Mouse (Mus musculus) heart, postnatal 14 days (tissue): Measurements from ENCODE around the gene Tbx5. TPM values are rescaled to one million over a fixed set of nuclear protein-coding genes. Genes with fewer than 3 reads are reported as not detected.
"Not testable (repeated sequence)": the region's sequence is repeated elsewhere in the genome, so short reads cannot be mapped to it uniquely, and the experiment has no call there.

Experiments
- DNase-seq, 2 experiments: peaks; one replicate each; pipeline ENCODE4 v3.0.0; 2021 to 2022
- intact Hi-C: fragments of 180-260 bp; cut with DNase I; formaldehyde crosslinking; loops from one replicate; pipeline ENCODE4 v1.15.1; 2025
- total RNA-seq, 2 experiments: library from RNA; stranded (reverse); gene quantifications; 2 replicates each; pipeline ENCODE4 v1.2.3; 2021

Gene Tbx5
- total RNA-seq, 2 experiments from 2014 or later: 18.9 to 36.8 TPM

DNA sequence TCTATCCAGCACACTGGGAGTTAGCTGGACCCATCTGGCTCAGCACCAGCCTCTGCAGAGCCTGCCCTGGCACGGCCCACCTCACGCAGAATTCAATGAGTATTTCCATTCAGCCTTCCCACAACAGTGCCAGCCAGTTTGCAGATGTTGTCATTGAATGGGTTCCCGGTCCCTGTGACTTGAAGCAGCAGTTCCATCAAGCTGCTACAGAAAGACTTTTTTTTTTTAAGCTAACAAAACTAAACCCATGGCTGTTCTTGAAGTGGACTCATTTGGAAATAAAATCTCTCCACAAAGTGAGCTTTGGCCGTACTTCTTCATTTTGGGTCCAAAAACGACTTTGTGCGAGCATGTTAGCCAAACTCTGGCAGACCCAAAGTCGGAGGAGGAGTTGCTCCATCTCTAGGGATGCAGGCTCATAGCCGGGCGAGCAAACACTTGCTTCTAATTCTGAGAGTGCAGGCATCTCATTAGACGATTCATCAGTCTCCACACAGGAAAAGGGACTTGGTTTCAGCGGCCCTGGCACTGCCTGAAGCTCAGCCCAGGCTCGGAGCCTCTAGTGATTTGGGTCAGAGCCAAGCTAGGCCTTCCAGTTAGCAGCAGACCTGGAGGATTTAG, 84.2 kb downstream of the Tbx5 start:
- intact Hi-C loops: no loop called here
- DNase-seq: peak; percentile 28 to 52

DNA sequence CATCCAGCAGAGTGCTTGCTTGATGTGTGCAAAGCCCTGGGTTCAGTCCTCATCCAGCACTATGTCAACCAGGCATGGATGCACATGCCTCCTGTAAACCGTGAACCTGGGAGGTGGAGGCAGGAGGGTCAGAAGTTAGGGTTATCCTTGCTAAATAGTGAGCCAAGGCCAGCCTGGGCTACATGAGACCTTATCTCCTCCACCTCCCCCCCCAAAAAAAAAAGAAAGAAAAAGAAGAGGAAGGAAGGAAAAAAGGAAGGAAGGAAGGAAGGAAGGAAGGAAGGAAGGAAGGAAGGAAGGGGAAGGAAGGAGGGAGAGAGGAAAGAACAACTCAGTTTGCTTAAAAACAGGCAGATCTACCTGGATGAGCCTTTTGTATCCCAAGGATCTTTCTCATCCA, 85.9 kb downstream of the Tbx5 start:
- intact Hi-C loops, DNase-seq: not testable (repeated sequence)

DNA sequence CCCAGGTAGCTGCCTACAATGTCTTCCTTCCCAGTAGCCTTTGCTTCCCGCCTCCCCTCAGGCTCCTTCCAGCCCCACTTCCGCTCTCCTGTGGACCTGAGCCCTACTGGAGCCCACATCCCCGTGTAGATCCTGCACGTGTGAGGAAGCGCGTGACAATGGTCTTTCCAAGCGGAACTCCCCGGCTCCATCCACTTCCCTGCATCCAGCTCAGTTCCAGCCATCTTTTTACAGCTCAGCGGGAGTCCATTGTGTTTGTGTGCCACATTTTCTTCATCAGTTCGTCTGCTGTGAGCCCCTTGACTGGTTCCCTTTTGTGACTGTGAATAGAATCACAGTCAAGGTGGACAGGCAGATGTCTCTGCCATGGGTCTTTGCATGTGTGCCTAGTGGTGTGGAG, 88.5 kb downstream of the Tbx5 start:
- DNase-seq: no peak
- intact Hi-C loops: no loop called here

DNA sequence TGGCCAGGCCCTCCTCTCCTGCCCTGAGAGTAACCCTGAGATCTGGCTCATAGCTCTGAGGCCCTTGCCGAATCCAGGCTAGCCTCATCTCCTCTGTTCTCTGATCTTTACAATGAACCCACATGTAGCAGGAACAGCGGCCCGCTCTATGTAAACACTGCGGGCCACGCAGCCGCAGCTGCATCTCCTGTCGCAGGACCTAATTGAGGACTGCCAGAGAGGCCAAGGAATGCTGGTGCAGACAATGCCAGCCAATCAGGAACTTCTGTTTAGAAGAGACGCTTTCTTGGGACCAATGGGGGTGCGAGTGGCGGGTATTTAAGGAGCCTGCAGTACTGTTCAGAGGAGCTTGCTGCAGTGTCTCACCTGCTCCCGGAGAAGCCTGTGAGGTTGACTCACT, 89.8 kb downstream of the Tbx5 start:
- no peak for DNase-seq
- intact Hi-C loops: no loop called here

Other genes starting within 250 kb of the Tbx5 start
- 10 to 100 TPM; 15.1 to 17.8 TPM for gene Tbx3, start 162.0 kb upstream of the Tbx5 start, total RNA-seq